ENCODE assay signal across 27 mouse cellular contexts in genomic region chr2:102461491-102461890, GRCm38 (mm10). TPM values are rescaled to one million over a fixed set of nuclear protein-coding genes. Genes with fewer than 3 reads are reported as not detected.
"Had no signal": no experiment of that assay in that cellular context is flagged by ENCODE, and none has a peak within 500 bp of the region (broad histone marks: within the 10 kb centered on the region; RNA-seq: fewer than 3 reads in every experiment).

No protein-coding gene starts in this region.

- H3K27ac ChIP-seq: embryonic facial prominence, embryonic 10.5 days; embryonic facial prominence, embryonic 12.5 days; embryonic facial prominence, embryonic 13.5 days; embryonic facial prominence, embryonic 15.5 days; forebrain, embryonic 10.5 days; forebrain, embryonic 12.5 days; forebrain, embryonic 13.5 days; forebrain, embryonic 15.5 days; gastrocnemius, adult 2 months; heart, adult 2 months had no signal

- H3K9ac ChIP-seq: embryonic facial prominence, embryonic 12.5 days; embryonic facial prominence, embryonic 13.5 days; embryonic facial prominence, embryonic 15.5 days; forebrain, embryonic 12.5 days; forebrain, embryonic 13.5 days; forebrain, embryonic 15.5 days; forebrain, postnatal 0 days had no signal

- DNase-seq: cerebellum, adult 2 months; cerebellum, adult 8-10 months; cerebellum, adult 9-10 months; cerebellum, adult 9-11 months; cerebellum, postnatal 10 days; cerebellum, postnatal 14 days; cerebellum, postnatal 25 days; cerebellum, postnatal 36 days; embryo, embryonic 11 days; forebrain, postnatal 0 days; gastrocnemius, adult 2 months; gastrocnemius, postnatal 10 days; gastrocnemius, postnatal 14 days; gastrocnemius, postnatal 25 days; gastrocnemius, postnatal 36 days; heart, adult 2 months had no signal

- H3K36me3 ChIP-seq: embryonic facial prominence, embryonic 10.5 days; embryonic facial prominence, embryonic 12.5 days; embryonic facial prominence, embryonic 13.5 days; embryonic facial prominence, embryonic 15.5 days; forebrain, embryonic 10.5 days; forebrain, embryonic 12.5 days; forebrain, embryonic 15.5 days had no signal

- H3K4me3 ChIP-seq: embryonic facial prominence, embryonic 10.5 days; embryonic facial prominence, embryonic 12.5 days; embryonic facial prominence, embryonic 13.5 days; embryonic facial prominence, embryonic 15.5 days; erythroblast, embryonic 14.5 days; forebrain, embryonic 10.5 days; forebrain, embryonic 12.5 days; forebrain, embryonic 13.5 days; forebrain, embryonic 15.5 days; gastrocnemius, adult 2 months; heart, adult 2 months had no signal

- H3K27me3 ChIP-seq: embryonic facial prominence, embryonic 12.5 days; embryonic facial prominence, embryonic 15.5 days; forebrain, embryonic 12.5 days; forebrain, embryonic 13.5 days; forebrain, embryonic 15.5 days had no signal

- ATAC-seq: forebrain, embryonic 13.5 days; forebrain, embryonic 14.5 days; forebrain, embryonic 15.5 days; forebrain, embryonic 16.5 days; forebrain, postnatal 0 days had no signal

- H3K9me3 ChIP-seq: embryonic facial prominence, embryonic 10.5 days; embryonic facial prominence, embryonic 12.5 days; embryonic facial prominence, embryonic 13.5 days; embryonic facial prominence, embryonic 15.5 days; forebrain, embryonic 10.5 days; forebrain, embryonic 12.5 days; forebrain, embryonic 13.5 days; forebrain, embryonic 15.5 days had no signal

- H3K4me2 ChIP-seq: embryonic facial prominence, embryonic 12.5 days; embryonic facial prominence, embryonic 13.5 days; embryonic facial prominence, embryonic 15.5 days; forebrain, embryonic 12.5 days; forebrain, embryonic 13.5 days; forebrain, embryonic 15.5 days had no signal

RNA-seq across cellular contexts. Expression of gene Fjx1, which starts 9.2 kb away (rescaled TPM):
- polyA plus RNA-seq: erythroblast, embryonic 14.5 days had no signal
